Mouse (Mus musculus) testis, postnatal 10 days (tissue): Measurements from ENCODE around the gene Axl.
A peak's percentile ranks its signal among the peaks of the same experiment; 100 is the strongest.

Source experiments
- DNase-seq: peaks from one replicate; pipeline ENCODE4 v3.0.0; 2021; ENCODE audit warnings: low spot score

Gene Axl

GRCm38 (mm10) chr7:25753643-25754438, 34.7 kb downstream of the Axl start:
- peak; percentile 80 for DNase-seq

GRCm38 (mm10) chr7:25753076-25753475, 35.4 kb downstream of the Axl start:
- no peak for DNase-seq

- no peak for DNase-seq
Observed at GRCm38 (mm10) chr7:25746844-25747243, 41.7 kb downstream of the Axl start.

- DNase-seq: no peak
Observed at GRCm38 (mm10) chr7:25738277-25738676, 50.2 kb downstream of the Axl start.

- DNase-seq: no peak
Observed at GRCm38 (mm10) chr7:25736920-25737319, 51.6 kb downstream of the Axl start.

GRCm38 (mm10) chr7:25734991-25735390, 53.5 kb downstream of the Axl start:
- DNase-seq: no peak

- DNase-seq: no peak
Observed at GRCm38 (mm10) chr7:25731294-25732055, 57.0 kb downstream of the Axl start.

GRCm38 (mm10) chr7:25729862-25730261, 58.6 kb downstream of the Axl start:
- no peak for DNase-seq

- DNase-seq: no peak
Observed at GRCm38 (mm10) chr7:25729396-25729795, 59.1 kb downstream of the Axl start.

GRCm38 (mm10) chr7:25727800-25728199, 60.7 kb downstream of the Axl start:
- no peak for DNase-seq

GRCm38 (mm10) chr7:25725886-25726285, 62.6 kb downstream of the Axl start:
- DNase-seq: no peak

- DNase-seq: peak; percentile 42
Observed at GRCm38 (mm10) chr7:25721776-25722175, 66.7 kb downstream of the Axl start.

GRCm38 (mm10) chr7:25720760-25721159, 67.7 kb downstream of the Axl start:
- DNase-seq: peak; percentile 38

GRCm38 (mm10) chr7:25719761-25720610, 68.5 kb downstream of the Axl start:
- peak; percentile 91 for DNase-seq

- DNase-seq: peak; percentile 90
Observed at GRCm38 (mm10) chr7:25718788-25719417, 69.6 kb downstream of the Axl start, which contains the start of gene Ccdc97. TSS of gene Ccdc97 (minus strand) at chr7:25719088.

- no peak for DNase-seq
Observed at GRCm38 (mm10) chr7:25717478-25717877, 71.0 kb downstream of the Axl start.

GRCm38 (mm10) chr7:25715731-25716271, 72.7 kb downstream of the Axl start:
- no peak for DNase-seq

- no peak for DNase-seq
Observed at GRCm38 (mm10) chr7:25714581-25714980, 73.9 kb downstream of the Axl start.

GRCm38 (mm10) chr7:25712801-25713200, 75.7 kb downstream of the Axl start:
- no peak for DNase-seq

GRCm38 (mm10) chr7:25711731-25712197, 76.7 kb downstream of the Axl start:
- no peak for DNase-seq

- DNase-seq: no peak
Observed at GRCm38 (mm10) chr7:25711165-25711564, 77.3 kb downstream of the Axl start.
